15 mouse cellular contexts compared by ENCODE assay signal in genomic region chr2:164947930-164948329, GRCm38 (mm10). TPM values are rescaled to one million over a fixed set of nuclear protein-coding genes. Genes with fewer than 3 reads are reported as not detected.
A peak's percentile ranks its signal among the peaks of the same experiment; 100 is the strongest.
DNase-seq lines count a peak whose midpoint lies in the region; ATAC-seq lines count a peak whose summit lies in the region.
"Had no signal": no experiment of that assay in that cellular context is flagged by ENCODE, and none has a peak within 500 bp of the region (broad histone marks: within the 10 kb centered on the region; RNA-seq: fewer than 3 reads in every experiment).

No protein-coding gene starts in this region.

- no peak overlapping the region for H3K4me2 ChIP-seq in heart, embryonic 13.5 days
- H3K4me2 ChIP-seq in neural tube, embryonic 12.5 days (replicated peaks) = 0 out of 2 replicates have a peak overlapping the region, but pooled peaks have one; percentile 25
- H3K4me2 ChIP-seq in limb, embryonic 12.5 days = peak overlapping the region; percentile 47
- H3K4me2 ChIP-seq: hindbrain, embryonic 12.5 days; kidney, embryonic 15.5 days had no signal

- no peak for DNase-seq in heart, postnatal 10 days
- DNase-seq in neural tube, embryonic 10.5 days (ENCODE audit: extremely low spot score, low spot score) = no peak
- DNase-seq in adipocyte (ENCODE audit: low spot score) = no peak
- DNase-seq in kidney, postnatal 36 days = no peak
- DNase-seq: cerebellum, adult 8-10 months; liver; lung, postnatal 10 days; midbrain, embryonic 14.5 days; thymus, postnatal 14 days had no signal

- 0 out of 2 replicates have a peak overlapping the region, but pooled peaks have one; percentile 5 for H3K9ac ChIP-seq in heart, embryonic 13.5 days
- no peak overlapping the region for H3K9ac ChIP-seq in neural tube, embryonic 12.5 days
- H3K9ac ChIP-seq in limb, embryonic 12.5 days (replicated peaks) = 0 out of 2 replicates have a peak overlapping the region, but pooled peaks have one; percentile 34
- H3K9ac ChIP-seq: hindbrain, embryonic 12.5 days; kidney, embryonic 15.5 days had no signal

- H3K9me3 ChIP-seq in heart, embryonic 13.5 days = 0 out of 2 replicates have a peak, but pooled peaks cover 3% of the 10 kb centered on the region
- H3K9me3 ChIP-seq in neural tube, embryonic 12.5 days = no peaks in the 10 kb centered on the region
- peaks cover 4% of the 10 kb centered on the region; the same call in 1 of the 2 replicates for H3K9me3 ChIP-seq in limb, embryonic 12.5 days
- H3K9me3 ChIP-seq: hindbrain, embryonic 12.5 days; kidney, embryonic 15.5 days had no signal

- 9% methylated on average over 7 of the region's 7 CpGs for WGBS in heart, embryonic 13.5 days
- WGBS in neural tube, embryonic 12.5 days = 6% methylated on average over 6 of the region's 7 CpGs
- 4% methylated on average over 6 of the region's 7 CpGs for WGBS in limb, embryonic 12.5 days

- peaks cover 85% of the 10 kb centered on the region for H3K27me3 ChIP-seq in heart, embryonic 13.5 days (replicated peaks)
- H3K27me3 ChIP-seq in neural tube, embryonic 12.5 days (replicated peaks) = peaks cover 65% of the 10 kb centered on the region
- H3K27me3 ChIP-seq in limb, embryonic 12.5 days = peaks cover 74% of the 10 kb centered on the region

- no peaks in the 10 kb centered on the region for H3K36me3 ChIP-seq in heart, embryonic 13.5 days
- no peaks in the 10 kb centered on the region for H3K36me3 ChIP-seq in neural tube, embryonic 12.5 days
- no peaks in the 10 kb centered on the region for H3K36me3 ChIP-seq in limb, embryonic 12.5 days
- H3K36me3 ChIP-seq: hindbrain, embryonic 12.5 days; kidney, embryonic 15.5 days had no signal

- ATAC-seq in heart, embryonic 13.5 days (ENCODE audit: extremely low read depth, insufficient number of reproducible peaks, low FRiP score, low TSS enrichment) = no peak
- no peak for ATAC-seq in neural tube, embryonic 12.5 days (ENCODE audit: low FRiP score, low read depth)
- peak; percentile 32; the same call in 1 of the 2 replicates for ATAC-seq in limb, embryonic 12.5 days (ENCODE audit: insufficient number of reproducible peaks, insufficient read depth, low FRiP score, low TSS enrichment, low read depth)
- ATAC-seq in monocyte, adult 5-6 weeks (replicated peaks; ENCODE audit: insufficient number of reproducible peaks, low FRiP score, low TSS enrichment, poor library complexity, severe bottlenecking) = no peak

- H3K4me1 ChIP-seq in heart, embryonic 13.5 days = peaks cover 8% of the 10 kb centered on the region
- H3K4me1 ChIP-seq in neural tube, embryonic 12.5 days = peaks cover 16% of the 10 kb centered on the region
- peaks cover 28% of the 10 kb centered on the region for H3K4me1 ChIP-seq in limb, embryonic 12.5 days (replicated peaks)

- H3K27ac ChIP-seq in heart, embryonic 13.5 days (replicated peaks) = no peak overlapping the region
- H3K27ac ChIP-seq in neural tube, embryonic 12.5 days = no peak overlapping the region
- no peak overlapping the region for H3K27ac ChIP-seq in limb, embryonic 12.5 days
- H3K27ac ChIP-seq: hindbrain, embryonic 12.5 days; kidney, embryonic 15.5 days had no signal

- intact Hi-C loops in heart, postnatal 10 days (cut with DNase I) = no loop called here

- H3K4me3 ChIP-seq in heart, embryonic 13.5 days = no peak overlapping the region
- no peak overlapping the region for H3K4me3 ChIP-seq in neural tube, embryonic 12.5 days
- peak overlapping the region; percentile 19; the same call in 1 of the 2 replicates for H3K4me3 ChIP-seq in limb, embryonic 12.5 days (replicated peaks)
- H3K4me3 ChIP-seq: hindbrain, embryonic 12.5 days; kidney, embryonic 15.5 days had no signal

RNA-seq across cellular contexts. Expression of gene Mmp9, which starts 7.3 kb away (rescaled TPM):
- 0.33 and 0.36 TPM in 2 replicates for polyA plus RNA-seq in heart, embryonic 13.5 days (2015; fragmentation: Nextera tagmentation; extraction: Ambion mirVana)
- under 1 TPM; 0.47 to 0.89 TPM for total RNA-seq in heart, postnatal 10 days (2021)
- 5.0 TPM in 2 replicates for polyA plus RNA-seq in neural tube, embryonic 12.5 days (2016; fragmentation: Nextera tagmentation; extraction: Ambion mirVana)
- 1.9 and 2.9 TPM in 2 replicates for polyA plus RNA-seq in limb, embryonic 12.5 days (2016; fragmentation: Nextera tagmentation; extraction: Ambion mirVana)
- total RNA-seq in monocyte, adult 5-6 weeks (2017) = 1.7 to 19.4 TPM (median 15.0 TPM) in 3 replicates

RNA-seq across cellular contexts. Expression of gene Slc12a5, which starts 12.7 kb away (rescaled TPM):
- polyA plus RNA-seq in heart, embryonic 13.5 days (2015; fragmentation: Nextera tagmentation; extraction: Ambion mirVana) = 0.42 and 0.56 TPM in 2 replicates
- total RNA-seq in heart, postnatal 10 days (2021) = under 1 TPM; 0.72 to 0.79 TPM
- polyA plus RNA-seq in neural tube, embryonic 12.5 days (2016; fragmentation: Nextera tagmentation; extraction: Ambion mirVana) = 12.7 and 13.9 TPM in 2 replicates
- polyA plus RNA-seq in limb, embryonic 12.5 days (2016; fragmentation: Nextera tagmentation; extraction: Ambion mirVana) = 1.5 and 1.6 TPM in 2 replicates
- total RNA-seq in monocyte, adult 5-6 weeks (2017) = 0.11 to 1.7 TPM (median 0.29 TPM) in 3 replicates

RNA-seq across cellular contexts. Expression of gene Zfp335, which starts 36.4 kb away (rescaled TPM):
- polyA plus RNA-seq in heart, embryonic 13.5 days (2015; fragmentation: Nextera tagmentation; extraction: Ambion mirVana) = 8.8 and 9.2 TPM in 2 replicates
- 10 to 100 TPM; 11.5 to 12.2 TPM for total RNA-seq in heart, postnatal 10 days (2021)
- 14.5 and 17.2 TPM in 2 replicates for polyA plus RNA-seq in neural tube, embryonic 12.5 days (2016; fragmentation: Nextera tagmentation; extraction: Ambion mirVana)
- polyA plus RNA-seq in limb, embryonic 12.5 days (2016; fragmentation: Nextera tagmentation; extraction: Ambion mirVana) = 14.4 and 17.4 TPM in 2 replicates
- total RNA-seq in monocyte, adult 5-6 weeks (2017) = 9.1 to 21.0 TPM (median 12.5 TPM) in 3 replicates
